Mouse (Mus musculus): ENCODE measurements at regions not wholly inside any gene's neighbourhood (a gene's known extent, or its start where the extent isn't known, plus 50 kb on each side); places are given as distances from the start of the nearest gene placed in this dataset.

DNA sequence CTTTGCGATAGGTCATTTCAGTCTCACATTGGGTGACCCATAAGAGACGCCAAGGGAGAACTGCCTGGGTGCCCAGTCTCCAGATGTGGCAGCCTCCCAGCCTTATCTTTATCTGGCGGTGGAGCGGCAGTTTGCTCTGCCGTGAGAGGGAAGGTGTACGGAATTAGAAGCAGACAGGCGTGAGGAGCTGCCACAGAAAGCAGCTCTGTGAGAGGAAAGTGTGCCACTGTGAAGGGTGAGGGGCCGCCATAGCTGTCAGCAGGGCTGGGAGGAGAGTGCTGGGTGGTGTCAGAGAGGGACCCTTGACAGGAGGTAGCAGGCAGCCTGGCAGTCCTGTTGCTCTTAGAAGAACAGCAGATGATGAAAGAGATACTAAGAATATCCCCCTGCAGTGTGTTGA is 375.0 kb downstream of the Cdh26 start:
- no peak for DNase-seq (ENCODE audit: low read depth, low spot score)

GRCm38 (mm10) chr2:178821552-178821951 is 391.2 kb downstream of the Cdh26 start:
- DNase-seq (ENCODE audit: low read depth, low spot score): no peak

DNA sequence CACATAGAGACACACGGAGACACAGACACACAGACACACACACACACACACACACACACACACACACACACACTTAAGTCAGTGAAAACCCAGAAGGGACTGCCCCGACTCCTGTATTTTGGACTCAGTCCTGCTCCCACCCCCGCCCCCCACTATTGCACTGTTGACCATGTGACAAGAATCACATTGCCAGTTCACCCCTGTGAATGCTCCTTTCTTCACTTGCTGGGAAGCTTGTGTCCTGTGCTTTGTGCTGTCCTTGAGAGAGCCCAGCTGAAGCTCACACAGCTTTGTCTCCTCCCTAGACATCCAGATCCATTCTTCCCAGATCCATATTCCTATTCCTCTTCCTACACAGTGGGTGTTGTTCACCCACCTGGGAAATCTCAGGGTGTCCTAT is 400.0 kb downstream of the Cdh26 start:
- no peak for DNase-seq (ENCODE audit: low read depth, low spot score)

DNA sequence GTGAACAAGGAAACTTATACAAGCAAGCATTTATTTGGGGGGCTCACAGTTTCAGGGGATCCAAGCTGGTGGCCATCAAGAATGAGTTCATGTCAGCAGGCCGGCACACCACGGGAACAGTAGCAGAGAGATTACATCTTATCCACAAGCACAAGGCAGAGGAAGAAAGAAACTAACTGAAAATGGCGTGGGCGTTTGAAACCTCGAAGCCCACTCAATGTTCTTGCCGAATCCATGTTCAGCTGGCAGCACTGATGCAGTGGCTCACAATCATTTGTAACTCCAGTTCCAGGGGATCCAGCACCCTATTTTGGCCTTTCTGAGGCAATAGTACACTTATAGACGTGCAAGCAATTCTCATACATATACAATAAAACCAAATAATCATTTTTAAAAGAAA is 404.7 kb downstream of the Cdh26 start:
- no peak for DNase-seq (ENCODE audit: low read depth, low spot score)

GRCm38 (mm10) chr2:178838571-178838970 is 408.2 kb downstream of the Cdh26 start:
- no peak for DNase-seq (ENCODE audit: low read depth, low spot score)

DNA sequence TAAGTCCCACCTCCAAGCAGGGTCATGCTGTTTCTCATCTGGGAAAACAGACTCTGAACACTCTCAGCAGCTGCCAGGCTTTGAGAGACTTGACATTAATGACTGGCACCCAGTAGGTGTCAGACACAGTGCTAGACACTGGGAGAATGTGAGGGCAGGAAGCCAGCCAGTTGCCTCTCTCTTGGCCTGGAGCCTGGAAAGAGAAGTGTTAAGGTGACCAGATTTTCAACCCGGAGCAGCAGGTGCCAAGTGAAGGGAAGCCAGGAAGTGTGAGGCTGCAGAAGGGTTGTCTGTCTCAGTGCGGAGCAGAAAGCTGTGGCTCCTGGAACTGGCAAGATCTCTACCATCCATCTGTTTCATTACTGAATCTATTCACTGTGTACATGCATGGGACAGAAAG is 410.6 kb downstream of the Cdh26 start:
- peak; percentile 64 for DNase-seq (ENCODE audit: low read depth, low spot score)

GRCm38 (mm10) chr2:178842595-178842994 is 412.3 kb downstream of the Cdh26 start:
- DNase-seq (ENCODE audit: low read depth, low spot score): no peak

GRCm38 (mm10) chr2:178843458-178843857 is 413.1 kb downstream of the Cdh26 start:
- no peak for DNase-seq (ENCODE audit: low read depth, low spot score)

DNA sequence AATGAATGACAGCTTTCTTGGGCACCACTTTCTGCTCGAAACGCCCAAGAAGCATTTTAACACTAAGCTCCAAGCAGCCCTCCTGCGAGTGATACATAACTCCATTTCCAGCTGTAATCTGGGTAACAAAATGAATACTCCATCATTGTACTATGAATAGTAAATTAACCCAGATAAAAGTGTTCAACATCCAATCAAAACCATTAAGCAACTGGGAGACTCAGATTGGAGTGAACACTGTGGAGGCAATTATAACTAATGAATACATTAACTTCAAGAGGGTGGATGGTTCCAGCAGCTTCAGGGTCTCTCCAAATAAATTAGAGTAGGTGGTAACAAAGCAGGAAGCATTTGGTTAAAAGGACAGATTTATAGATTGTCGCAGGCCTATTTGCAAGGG is 414.2 kb downstream of the Cdh26 start:
- no peak for DNase-seq (ENCODE audit: low read depth, low spot score)

DNA sequence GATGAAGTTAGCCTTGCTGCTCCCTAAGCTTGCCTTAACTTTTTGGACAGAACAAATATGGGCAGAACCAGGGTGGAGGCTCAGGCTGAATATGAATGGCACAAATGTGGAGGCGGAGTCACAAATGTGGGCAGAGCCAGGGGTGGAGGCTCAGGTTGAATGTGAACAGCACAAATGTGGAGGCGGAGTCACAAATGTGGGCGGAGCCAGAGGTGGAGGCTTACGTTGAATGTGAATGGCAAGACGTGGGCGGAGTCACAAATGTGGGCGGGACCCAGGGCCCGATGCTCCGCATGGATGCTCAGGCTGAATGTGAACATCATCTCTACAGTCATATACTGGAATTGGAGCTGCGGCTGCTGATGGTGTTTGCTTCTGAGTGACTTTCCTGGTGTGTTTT is 420.0 kb downstream of the Cdh26 start:
- DNase-seq (ENCODE audit: low read depth, low spot score): no peak

DNA sequence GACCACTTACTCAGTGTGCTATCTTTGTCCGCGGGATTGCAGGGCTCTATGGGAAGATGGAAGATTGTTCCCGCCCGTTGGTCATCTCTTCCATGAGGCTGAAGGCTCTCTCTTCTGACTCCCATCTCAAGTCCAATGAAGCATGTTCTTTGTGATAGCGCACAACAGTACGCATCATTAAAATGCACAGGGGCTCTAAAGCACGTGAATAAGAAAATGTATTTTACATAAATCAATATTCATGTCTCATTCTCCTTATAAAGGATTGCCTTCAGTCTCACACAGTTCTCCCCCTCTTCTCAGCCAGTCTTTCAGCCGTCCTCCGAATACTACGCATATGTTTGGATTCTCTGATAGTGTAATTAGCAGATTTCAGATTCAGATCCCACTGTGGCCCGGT is 420.4 kb downstream of the Cdh26 start:
- DNase-seq (ENCODE audit: low read depth, low spot score): peak; percentile 32

GRCm38 (mm10) chr2:178854012-178854411 is 423.7 kb downstream of the Cdh26 start:
- no peak for DNase-seq (ENCODE audit: low read depth, low spot score)

DNA sequence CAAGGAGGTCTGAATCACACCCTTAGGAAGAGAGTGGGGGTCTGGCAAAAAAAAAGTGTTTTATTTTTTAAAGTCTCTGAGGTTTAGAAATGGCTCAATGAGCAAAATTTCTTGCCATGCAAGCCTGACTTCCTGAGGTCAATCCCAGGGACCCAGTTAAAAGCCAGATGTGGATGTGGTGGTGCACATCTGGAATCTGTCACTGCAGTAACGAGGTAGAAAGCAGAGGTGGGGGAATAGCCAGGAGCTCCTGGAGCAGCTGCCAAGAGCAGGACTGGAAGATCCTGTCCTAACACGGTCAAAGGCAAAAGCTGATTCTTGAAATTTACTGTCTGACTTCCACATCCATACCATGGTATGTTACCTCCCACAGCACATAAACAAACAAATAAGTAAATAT is 424.4 kb downstream of the Cdh26 start:
- DNase-seq (ENCODE audit: low read depth, low spot score): no peak

DNA sequence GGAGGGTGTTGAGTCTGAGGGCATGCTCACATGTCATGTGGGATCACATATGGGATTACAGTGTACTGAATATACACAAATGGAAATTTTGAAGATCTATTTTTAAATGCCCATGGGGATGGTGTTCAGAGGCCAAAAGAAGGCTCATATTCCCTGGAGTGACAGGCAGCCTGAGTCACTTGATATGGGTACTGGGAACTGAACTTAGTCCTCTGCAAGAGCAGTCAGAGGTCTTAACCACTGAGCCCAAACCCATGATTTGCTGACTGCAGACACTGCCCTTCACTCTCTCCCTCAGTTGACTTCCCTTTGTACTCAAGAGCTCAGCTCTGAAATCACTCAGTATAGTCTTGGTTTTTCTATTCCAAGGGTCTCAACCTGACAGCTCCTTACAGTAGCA is 432.3 kb downstream of the Cdh26 start:
- DNase-seq (ENCODE audit: low read depth, low spot score): no peak

GRCm38 (mm10) chr2:178867086-178867485 is 436.8 kb downstream of the Cdh26 start:
- DNase-seq (ENCODE audit: low read depth, low spot score): no peak

DNA sequence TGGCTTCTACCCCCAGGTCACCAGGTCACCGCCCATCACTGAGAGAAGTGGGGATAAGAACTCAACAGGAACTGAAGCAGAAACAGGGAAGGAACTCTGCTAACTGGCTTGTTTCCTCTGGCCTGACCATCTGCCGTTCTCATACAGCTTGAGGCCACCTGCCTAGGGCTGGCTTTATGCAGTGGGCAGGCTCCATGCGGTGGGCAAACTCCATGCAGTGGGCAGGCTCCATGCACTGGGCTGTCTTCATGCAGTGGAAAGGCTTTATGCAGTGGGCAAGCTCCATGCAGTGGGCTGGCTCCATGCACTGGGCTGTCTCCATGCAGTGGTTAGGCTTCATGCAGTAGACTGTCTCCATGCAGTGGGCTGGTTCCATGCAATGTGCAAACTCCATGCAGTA is 438.8 kb downstream of the Cdh26 start:
- DNase-seq (ENCODE audit: low read depth, low spot score): no peak

DNA sequence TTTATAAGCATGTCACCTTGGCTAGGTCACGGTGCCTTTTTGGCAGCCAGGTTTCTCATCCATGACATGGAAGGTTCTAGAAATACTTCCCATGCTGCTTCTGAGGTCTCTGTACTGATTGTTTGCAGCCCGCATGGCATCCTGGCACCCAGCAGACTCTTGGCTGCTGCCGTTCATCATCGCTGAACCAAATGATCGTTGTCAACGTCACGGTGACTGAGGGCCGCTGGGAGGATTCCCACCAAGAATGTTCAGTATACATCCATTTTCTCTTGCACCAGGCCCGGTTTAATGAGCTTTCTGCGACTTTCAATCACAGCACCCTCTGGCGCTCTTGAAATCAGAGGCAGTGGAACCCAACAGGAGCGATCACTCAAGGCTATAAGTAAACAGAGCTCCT is 448.1 kb downstream of the Cdh26 start:
- DNase-seq (ENCODE audit: low read depth, low spot score): no peak

DNA sequence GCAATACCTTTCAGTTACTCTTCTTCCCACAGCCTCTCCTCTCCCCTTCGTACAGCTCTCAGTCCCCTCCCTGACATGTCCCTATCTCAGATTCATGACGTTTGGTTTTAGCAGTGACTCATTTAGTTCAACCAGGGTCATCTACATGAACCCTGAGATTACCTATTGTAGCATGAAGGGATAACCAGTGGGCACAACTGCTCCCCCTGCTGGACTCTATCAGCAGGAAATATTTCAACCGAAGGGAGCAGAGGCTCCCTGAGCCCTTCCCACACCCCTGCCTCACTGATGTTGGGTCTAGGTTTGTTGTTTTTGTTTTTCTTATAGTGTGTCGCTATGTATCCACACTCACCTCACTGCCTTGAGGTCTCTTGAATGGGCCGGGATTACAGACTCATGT is 455.4 kb downstream of the Cdh26 start:
- no peak for DNase-seq (ENCODE audit: low read depth, low spot score)

DNA sequence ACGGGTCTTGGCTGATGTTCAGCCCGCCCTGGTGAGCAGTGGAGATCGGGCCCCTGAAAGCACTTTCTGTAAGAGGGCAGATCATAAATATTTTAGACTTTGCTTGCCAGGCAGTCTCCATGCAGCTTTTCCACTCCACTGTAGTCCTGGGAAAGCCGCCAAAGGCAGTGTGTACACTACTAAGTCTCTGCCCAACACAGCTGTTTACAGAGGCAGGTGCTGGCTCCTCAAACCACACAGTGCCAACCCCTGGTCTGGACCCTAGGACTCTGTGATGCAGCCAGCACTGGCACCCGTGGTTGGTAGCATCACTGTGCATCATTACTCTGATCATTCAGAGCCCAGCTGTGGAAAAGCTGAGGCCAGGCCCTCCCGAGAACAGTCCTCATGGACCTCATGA is 458.4 kb downstream of the Cdh26 start:
- no peak for DNase-seq (ENCODE audit: low read depth, low spot score)

DNA sequence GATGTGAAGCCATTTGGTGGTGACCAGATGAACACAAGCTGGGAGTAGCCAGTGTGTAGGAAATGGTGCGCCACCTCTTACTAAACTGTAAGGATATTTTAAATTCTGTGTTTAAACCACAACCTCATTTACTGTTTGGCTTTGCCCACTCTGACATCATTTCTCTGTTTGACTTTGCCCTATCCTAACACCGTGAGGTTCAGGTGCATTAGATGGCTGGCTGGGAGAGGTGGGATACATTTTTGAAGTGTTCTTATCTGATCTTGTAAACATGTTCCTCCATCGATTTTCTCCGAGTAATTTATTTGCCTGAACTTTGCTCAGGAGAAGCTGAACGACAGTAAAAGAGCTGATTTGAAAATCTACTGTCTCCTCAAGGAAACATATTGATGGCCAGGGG is 472.1 kb downstream of the Cdh26 start:
- no peak for DNase-seq (ENCODE audit: low read depth, low spot score)

DNA sequence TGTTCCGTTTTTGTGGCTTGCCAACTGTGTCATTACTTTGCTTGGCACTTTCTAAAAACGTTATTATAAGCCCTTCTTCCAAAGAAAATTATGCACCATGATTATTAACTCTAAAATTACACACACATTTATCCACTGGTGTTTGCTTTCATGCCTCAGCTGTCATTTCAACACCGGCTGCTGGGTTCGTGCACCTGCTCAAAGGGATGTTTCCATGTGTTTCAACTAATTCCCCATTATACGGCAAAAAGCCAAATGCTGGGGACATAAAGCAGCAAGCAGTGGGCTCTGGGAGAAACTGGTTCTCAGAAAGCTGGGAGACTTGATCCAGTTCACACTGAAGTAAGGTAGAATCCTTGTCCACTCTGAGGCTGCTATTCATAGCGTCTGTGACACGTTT is 479.0 kb downstream of the Cdh26 start:
- DNase-seq (ENCODE audit: low read depth, low spot score): peak; percentile 22

DNA sequence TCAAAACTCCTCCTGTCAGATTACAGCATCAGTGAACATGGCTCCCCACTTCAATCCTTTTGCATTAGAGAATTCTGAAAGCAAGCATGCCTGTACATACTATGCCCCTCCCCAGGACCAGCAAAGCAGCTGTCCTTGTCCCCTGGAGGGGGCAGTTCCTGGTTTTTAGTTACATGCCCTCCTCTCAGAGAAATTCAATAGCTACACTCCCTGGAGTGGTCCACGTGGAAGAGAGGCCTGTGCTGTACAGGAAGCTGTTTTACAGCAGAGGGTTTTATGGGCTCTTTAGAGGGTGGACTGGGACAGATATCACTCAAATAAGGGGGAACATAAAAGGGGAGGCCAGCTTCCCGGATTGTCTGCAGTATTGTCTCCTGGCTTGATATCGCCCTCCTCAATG is 481.3 kb downstream of the Cdh26 start:
- no peak for DNase-seq (ENCODE audit: low read depth, low spot score)

- DNase-seq (ENCODE audit: low read depth, low spot score): no peak
Observed at GRCm38 (mm10) chr2:178916316-178917033, 486.1 kb downstream of the Cdh26 start.

DNA sequence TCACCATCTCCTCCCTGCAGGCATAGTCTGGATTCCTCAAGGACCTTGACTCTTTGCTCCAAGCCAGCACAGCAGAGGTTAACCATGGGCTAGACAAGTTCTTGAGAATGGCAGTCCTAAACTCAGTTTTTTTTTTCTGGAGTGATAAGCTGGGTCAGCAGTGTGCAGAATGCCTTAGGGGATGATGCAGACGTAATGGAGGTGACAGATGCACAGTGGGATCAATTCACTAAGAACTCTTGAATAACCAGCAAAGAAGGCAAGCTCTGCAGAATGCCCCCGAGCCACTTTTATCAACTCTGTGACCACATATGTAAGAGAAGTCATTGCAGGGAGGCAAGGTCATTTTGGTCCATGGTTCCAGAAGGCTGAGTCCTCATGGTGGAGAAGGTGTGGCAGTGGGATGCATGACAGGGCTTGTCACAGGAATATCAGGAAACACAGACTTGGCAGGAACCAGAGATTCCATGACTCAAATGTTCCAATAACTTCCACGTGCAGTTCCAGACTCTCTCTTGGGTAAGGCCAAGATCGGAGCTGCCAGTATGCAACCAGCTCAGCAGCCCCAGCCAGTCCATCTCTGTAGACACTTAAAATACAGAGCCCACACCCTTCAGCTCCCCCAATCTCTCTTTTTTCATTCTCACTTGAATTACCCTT is 494.3 kb downstream of the Cdh26 start:
- no peak for DNase-seq (ENCODE audit: low read depth, low spot score)
